Mouse (Mus musculus) midbrain, postnatal 0 days (tissue): ENCODE results near the gene Ddost. TPM values are rescaled to one million over a fixed set of nuclear protein-coding genes. Genes with fewer than 3 reads are reported as not detected.

Source experiments
- ATAC-seq: fragments of 200-750 bp; cut with Nextera tagmentation; 2 replicates; pipeline ENCODE4 v1.8.0; 2017; ENCODE audit warnings: moderate number of reproducible peaks, mild to moderate bottlenecking, moderate TSS enrichment, moderate library complexity; ENCODE audit not compliant: low FRiP score
- DNase-seq: peaks from one replicate; pipeline ENCODE4 v3.0.0-alpha.2; 2015; ENCODE audit warnings: low spot score
- H3K27ac ChIP-seq: fragments of 300-500 bp; sonication (generic); 2 replicates; pipeline ENCODE4 v1.5.1; 2014; ENCODE audit warnings: low read depth, mild to moderate bottlenecking, low read length, mixed read lengths
- H3K27me3 ChIP-seq: fragments of 300-500 bp; sonication (generic); 2 replicates; pipeline ENCODE4 v1.6.1; 2014; ENCODE audit warnings: low read length, control low read depth, mixed read lengths; ENCODE audit not compliant: insufficient read depth
- H3K36me3 ChIP-seq: fragments of 300-500 bp; sonication (generic); 2 replicates; pipeline ENCODE4 v1.6.1; 2014; ENCODE audit warnings: low read length, control low read depth, mixed read lengths; ENCODE audit not compliant: insufficient read depth
- H3K4me1 ChIP-seq: fragments of 300-500 bp; sonication (generic); 2 replicates; pipeline ENCODE4 v1.6.1; 2014; ENCODE audit warnings: mild to moderate bottlenecking, control low read depth, antibody characterized with exemption, low read length, mixed read lengths; ENCODE audit not compliant: insufficient read depth
- H3K4me2 ChIP-seq: fragments of 300-500 bp; sonication (generic); 2 replicates; pipeline ENCODE4 v1.6.1; 2014; ENCODE audit warnings: low read depth, mild to moderate bottlenecking, low read length, mixed read lengths; ENCODE audit not compliant: poor library complexity, severe bottlenecking
- H3K4me3 ChIP-seq: fragments of 300-500 bp; sonication (generic); 2 replicates; pipeline ENCODE4 v1.5.1; 2014; ENCODE audit warnings: low read depth, mild to moderate bottlenecking, low read length, moderate library complexity
- H3K9ac ChIP-seq: fragments of 300-500 bp; sonication (generic); replicated peaks from 2 replicates; pipeline ENCODE4 v1.6.1; 2014; ENCODE audit warnings: mild to moderate bottlenecking, low read length, moderate library complexity, mixed read lengths; ENCODE audit not compliant: poor library complexity, severe bottlenecking
- H3K9me3 ChIP-seq: fragments of 300-500 bp; sonication (generic); 2 replicates; pipeline ENCODE4 v1.6.1; 2016; ENCODE audit warnings: low read length, control low read depth
- CTCF ChIP-seq: IDR thresholded peaks from 2 replicates; pipeline ENCODE4 v1.5.1; 2016; ENCODE audit warnings: antibody characterized with exemption, mild to moderate bottlenecking
- WGBS: fragments of 180-500 bp; shearing (Covaris S2); extraction: QIAGEN DNeasy Blood & Tissue Kit; methylation state at CpG from one replicate; pipeline ENCODE4 v1.1.7; 2014; 5-methylcytosine and 5-hydroxymethylcytosine counted together
- polyA plus RNA-seq: library from polyadenylated mRNA; unstranded; fragments of >200 nt; fragmentation: Nextera tagmentation; extraction: Ambion mirVana; gene quantifications from 2 replicates; pipeline ENCODE4 v1.2.1, GENCODE M21; 2015
- total RNA-seq: library from RNA; depleted of rRNA; stranded (reverse); fragments of >200 nt; gene quantifications from 2 replicates; pipeline ENCODE4 v1.2.3, GENCODE M21; 2014

Gene Ddost
- total and polyA plus RNA-seq, 2 experiments from 2014 or later = 207 to 215 TPM

DNA sequence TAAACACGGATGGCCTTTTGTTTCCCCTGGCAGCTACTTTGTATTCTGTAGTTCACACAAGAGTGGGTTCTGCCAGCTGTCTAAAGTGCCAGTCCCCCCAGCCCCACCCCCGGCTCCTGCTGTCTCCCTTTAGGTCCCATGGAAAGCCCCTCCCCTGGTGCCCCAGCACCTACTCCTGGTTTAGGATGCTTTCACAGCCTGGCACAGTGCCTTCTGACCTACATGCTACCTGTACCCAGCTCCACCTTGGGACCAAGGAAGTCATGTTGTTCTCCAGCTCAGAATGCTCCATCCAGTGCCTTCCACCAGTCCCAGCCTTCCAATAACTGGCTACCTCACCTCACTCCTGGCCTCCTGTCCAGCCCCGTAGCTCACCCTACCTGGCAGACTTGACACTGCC, 2.5 kb downstream of the Ddost start:
- H3K4me1 ChIP-seq = peaks cover 11% of the 10 kb centered on the region
- H3K4me3 ChIP-seq = no peak overlapping the region
- no peak overlapping the region for H3K9ac ChIP-seq
- H3K4me2 ChIP-seq = no peak overlapping the region
- no peaks in the 10 kb centered on the region for H3K27me3 ChIP-seq
- DNase-seq (no peak), ATAC-seq (no peak)
- H3K9me3 ChIP-seq = no peaks in the 10 kb centered on the region
- no peak overlapping the region for H3K27ac ChIP-seq
- peaks cover 33% of the 10 kb centered on the region for H3K36me3 ChIP-seq
- WGBS = 78% methylated on average over 3 of the region's 3 CpGs
- no peak for TF ChIP-seq CTCF

DNA sequence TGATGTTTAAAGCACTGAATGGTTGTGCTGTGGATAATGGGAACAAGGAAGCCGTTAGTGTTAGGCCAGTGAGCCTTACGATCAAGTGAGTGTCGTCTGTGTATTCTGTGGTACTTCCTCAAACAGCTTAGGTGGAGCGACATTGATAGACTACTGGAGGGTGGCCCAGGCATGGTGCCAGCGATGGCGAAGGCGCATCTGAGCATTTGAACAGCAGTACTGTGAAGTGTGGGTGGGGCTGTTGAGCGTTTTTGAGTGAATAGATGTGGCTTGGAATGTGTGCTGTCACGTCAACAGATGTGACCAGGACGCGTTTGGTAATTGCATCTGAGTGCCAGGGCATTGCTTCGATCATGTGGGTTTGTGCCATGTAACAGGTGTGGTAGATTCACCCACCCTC, 3.2 kb downstream of the Ddost start:
- Histone ChIP-seq H3K4me2 (no peak overlapping the region), H3K9me3 (no peaks in the 10 kb centered on the region), H3K27me3 (no peaks in the 10 kb centered on the region), H3K4me3 (no peak overlapping the region), H3K27ac (no peak overlapping the region), H3K4me1 (peaks cover 11% of the 10 kb centered on the region), H3K36me3 (peaks cover 37% of the 10 kb centered on the region), H3K9ac (no peak overlapping the region)
- ATAC-seq (no peak), DNase-seq (no peak)
- TF ChIP-seq CTCF = no peak
- 95% methylated on average over 12 of the region's 12 CpGs for WGBS

DNA sequence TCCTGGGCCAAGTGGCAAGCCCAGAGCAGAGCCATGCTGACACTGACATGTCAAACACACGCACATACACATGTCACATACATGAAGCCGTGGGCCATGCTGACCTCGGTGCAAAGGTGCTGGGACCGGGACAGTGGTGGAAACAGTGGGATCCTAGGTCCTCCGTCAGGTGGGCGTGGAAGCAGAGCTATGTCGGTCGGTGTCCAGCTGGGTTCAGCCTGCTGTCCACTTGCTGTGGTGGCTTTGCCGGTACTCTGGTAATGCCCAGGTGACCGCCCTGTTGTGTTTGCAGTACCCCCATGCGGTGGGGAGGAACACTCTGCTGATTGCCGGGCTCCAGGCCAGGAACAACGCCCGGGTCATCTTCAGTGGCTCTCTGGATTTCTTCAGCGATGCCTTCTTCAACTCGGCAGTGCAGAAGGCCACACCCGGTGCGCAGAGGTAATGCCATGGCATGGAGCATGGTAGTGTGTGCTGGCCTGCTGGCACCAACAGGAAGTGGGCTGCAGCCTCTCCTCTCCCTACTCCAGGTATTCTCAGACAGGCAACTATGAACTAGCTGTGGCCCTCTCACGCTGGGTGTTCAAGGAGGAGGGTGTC, 5.9 kb downstream of the Ddost start:
- Histone ChIP-seq H3K27me3 (no peaks in the 10 kb centered on the region), H3K27ac (no peak overlapping the region), H3K9me3 (no peaks in the 10 kb centered on the region), H3K4me1 (peaks cover 5% of the 10 kb centered on the region), H3K4me2 (no peak overlapping the region), H3K4me3 (no peak overlapping the region), H3K36me3 (peaks cover 57% of the 10 kb centered on the region), H3K9ac (no peak overlapping the region)
- DNase-seq (no peak), ATAC-seq (no peak)
- no peak for TF ChIP-seq CTCF
- WGBS = 96% methylated on average over 19 of the region's 19 CpGs

DNA sequence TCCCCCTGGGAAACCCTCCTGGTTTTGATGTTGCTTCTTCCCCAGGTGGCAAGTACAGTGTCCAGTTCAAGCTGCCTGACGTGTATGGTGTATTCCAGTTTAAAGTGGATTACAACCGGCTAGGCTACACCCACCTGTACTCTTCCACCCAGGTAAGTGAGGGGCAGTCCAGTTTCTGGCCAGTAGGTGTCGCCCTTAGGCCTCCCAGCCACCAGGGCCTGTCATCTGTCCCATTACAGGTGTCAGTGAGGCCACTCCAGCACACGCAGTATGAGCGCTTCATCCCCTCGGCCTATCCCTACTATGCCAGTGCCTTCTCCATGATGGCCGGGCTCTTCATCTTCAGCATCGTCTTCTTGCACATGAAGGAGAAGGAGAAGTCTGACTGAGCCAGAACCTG, 7.1 kb downstream of the Ddost start:
- H3K9ac ChIP-seq = no peak overlapping the region
- H3K4me2 ChIP-seq = no peak overlapping the region
- no peaks in the 10 kb centered on the region for H3K9me3 ChIP-seq
- H3K36me3 ChIP-seq = peaks cover 64% of the 10 kb centered on the region
- DNase-seq = peak; percentile 42
- TF ChIP-seq CTCF = peak; percentile 83
- H3K27ac ChIP-seq = no peak overlapping the region
- H3K4me1 ChIP-seq = no peaks in the 10 kb centered on the region
- WGBS = 63% methylated on average over 8 of the region's 8 CpGs
- H3K27me3 ChIP-seq = no peaks in the 10 kb centered on the region
- ATAC-seq = 0 out of 2 replicates have a peak, but pooled peaks have one; percentile 24
- H3K4me3 ChIP-seq = no peak overlapping the region

DNA sequence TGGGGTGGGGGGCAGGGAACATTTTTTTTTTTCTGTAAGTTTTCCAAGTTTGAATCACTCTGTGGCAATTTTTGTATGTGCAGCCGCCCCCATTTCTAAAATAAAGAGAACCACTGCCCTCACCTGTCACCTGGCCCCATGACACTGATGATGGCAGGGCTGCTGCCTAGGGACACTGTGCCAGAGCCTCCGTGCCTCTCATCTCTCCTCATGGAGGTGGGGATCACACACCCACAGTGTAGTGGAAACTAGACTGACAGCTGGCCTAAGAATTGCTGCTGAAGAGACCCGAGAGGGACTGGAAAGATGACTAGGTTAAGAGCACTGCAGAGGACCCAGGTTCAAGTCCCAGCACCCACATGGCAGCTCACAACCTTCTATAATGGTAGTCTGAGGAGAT, 7.6 kb downstream of the Ddost start:
- no peaks in the 10 kb centered on the region for H3K9me3 ChIP-seq
- DNase-seq (no peak), ATAC-seq (no peak)
- no peak overlapping the region for H3K27ac ChIP-seq
- H3K4me2 ChIP-seq = no peak overlapping the region
- H3K4me3 ChIP-seq = no peak overlapping the region
- 96% methylated on average over 3 of the region's 3 CpGs for WGBS
- no peak for TF ChIP-seq CTCF
- no peak overlapping the region for H3K9ac ChIP-seq
- H3K27me3 ChIP-seq = no peaks in the 10 kb centered on the region
- H3K4me1 ChIP-seq = no peaks in the 10 kb centered on the region
- peaks cover 68% of the 10 kb centered on the region for H3K36me3 ChIP-seq

DNA sequence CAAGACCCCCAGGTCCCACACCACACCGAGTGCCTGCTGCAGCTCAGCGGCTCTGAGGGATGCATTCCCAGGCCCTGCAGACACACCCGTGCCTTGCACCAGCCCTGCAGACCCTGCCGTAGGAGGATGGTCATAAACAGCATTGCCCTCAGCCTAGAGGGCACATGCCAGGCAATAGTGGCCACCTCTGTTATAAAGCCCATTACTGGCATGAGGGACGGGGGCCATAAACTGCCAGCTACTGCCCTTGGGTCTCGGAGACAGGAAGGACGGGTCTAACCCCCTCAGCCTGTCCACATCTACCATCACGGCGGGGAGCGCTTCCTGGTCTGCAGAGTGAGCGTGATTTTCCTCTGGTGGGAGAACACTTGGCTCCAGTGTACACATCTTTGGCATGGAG, 8.5 kb downstream of the Ddost start:
- Histone ChIP-seq H3K36me3 (peaks cover 64% of the 10 kb centered on the region), H3K9me3 (no peaks in the 10 kb centered on the region), H3K4me1 (no peaks in the 10 kb centered on the region), H3K27me3 (no peaks in the 10 kb centered on the region), H3K4me3 (no peak overlapping the region), H3K9ac (no peak overlapping the region), H3K27ac (no peak overlapping the region), H3K4me2 (no peak overlapping the region)
- ATAC-seq (no peak), DNase-seq (no peak)
- 90% methylated on average over 11 of the region's 11 CpGs for whole genome bisulfite sequencing
- TF ChIP-seq CTCF = no peak
